Mouse (Mus musculus): ENCODE data around the gene Prune1. TPM values are rescaled to one million over a fixed set of nuclear protein-coding genes. Genes with fewer than 3 reads are reported as not detected.
A peak's percentile ranks its signal among the peaks of the same experiment; 100 is the strongest.

Gene Prune1
- total RNA-seq, 2 experiments from 2014 or later: 36.5 to 38.3 TPM

DNA sequence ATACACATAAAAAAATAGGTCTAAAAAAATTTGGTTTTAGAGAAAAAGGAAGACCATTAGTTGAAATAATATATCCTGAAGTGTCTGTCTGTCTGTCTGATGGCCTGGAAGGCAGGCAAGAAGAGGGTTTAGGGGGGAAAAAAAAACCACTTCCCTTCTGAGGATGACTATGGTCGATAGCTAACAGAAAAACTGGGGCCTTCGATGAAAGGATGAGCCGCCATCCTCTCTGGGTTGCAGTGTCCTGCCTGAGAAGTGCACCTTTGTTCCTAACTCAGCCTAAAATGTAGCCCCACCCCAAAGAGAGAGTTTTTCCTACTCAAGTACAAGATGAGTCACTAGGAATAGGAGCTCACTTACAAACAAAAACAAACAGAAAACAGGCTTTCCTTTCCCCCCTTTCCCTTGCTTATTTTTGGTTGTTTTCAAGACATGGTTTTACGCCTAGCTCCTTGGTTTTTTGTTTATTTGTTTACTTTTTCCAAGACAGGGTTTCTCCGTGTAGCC, 5.4 kb downstream of the Prune1 start:
- DNase-seq: no peak

DNA sequence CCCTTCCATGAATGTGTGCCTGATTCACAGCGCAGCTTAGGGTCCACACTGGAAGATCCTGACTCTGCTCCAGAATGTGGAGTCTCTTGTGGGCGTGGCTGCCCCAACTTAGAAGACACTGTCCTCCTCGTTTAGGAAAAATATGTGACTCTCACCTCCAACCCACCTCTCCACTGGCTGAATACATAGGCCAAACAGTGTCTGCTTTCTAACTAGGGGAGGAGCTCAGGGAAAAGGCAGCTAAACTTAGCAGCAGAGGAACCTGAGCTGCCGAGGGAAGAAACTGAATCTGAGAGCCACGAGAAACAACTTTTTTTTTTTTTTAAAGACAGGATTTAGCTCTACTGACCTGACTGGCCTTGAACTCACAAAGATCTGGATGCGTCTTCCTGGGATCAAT, 6.7 kb downstream of the Prune1 start:
- DNase-seq: peak; percentile 46

DNA sequence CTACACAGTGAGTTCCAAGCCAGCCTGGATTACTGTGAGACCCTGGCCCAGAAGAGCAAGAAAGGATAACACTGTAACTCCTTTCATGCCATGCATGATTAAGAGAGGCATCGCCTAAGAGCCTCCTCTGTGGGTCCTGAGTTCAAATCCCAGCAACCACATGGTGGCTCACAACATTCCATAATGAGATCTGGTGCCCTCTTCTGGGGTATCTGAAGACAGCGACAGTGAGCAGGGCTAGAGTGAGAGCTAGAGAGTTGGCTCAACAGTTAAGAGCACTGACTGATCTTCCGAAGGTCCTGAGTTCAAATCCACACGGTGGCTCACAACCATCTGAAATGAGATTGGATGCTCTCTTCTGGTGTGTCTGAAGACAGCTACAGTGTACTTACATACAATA, 7.4 kb downstream of the Prune1 start:
- no peak for DNase-seq

DNA sequence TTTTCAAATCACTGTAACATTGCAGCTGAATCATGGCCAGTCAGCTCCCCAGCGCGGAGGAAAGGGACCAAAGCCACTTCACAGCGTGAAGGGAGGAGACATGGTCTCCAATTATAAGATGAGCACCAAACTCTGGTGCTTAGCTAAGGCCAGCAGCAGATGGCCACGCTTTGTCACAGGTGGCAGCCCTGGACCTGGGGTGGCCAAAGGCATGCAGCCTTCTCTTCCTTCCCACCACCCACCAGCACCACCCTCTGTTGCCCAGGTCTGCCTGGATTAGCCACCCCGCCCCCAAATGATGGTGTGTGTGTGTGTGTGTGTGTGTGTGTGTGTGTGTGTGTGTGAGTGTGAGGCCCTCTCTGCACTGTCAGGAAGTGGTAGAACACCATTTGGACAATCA, 8.4 kb downstream of the Prune1 start:
- DNase-seq: no peak

DNA sequence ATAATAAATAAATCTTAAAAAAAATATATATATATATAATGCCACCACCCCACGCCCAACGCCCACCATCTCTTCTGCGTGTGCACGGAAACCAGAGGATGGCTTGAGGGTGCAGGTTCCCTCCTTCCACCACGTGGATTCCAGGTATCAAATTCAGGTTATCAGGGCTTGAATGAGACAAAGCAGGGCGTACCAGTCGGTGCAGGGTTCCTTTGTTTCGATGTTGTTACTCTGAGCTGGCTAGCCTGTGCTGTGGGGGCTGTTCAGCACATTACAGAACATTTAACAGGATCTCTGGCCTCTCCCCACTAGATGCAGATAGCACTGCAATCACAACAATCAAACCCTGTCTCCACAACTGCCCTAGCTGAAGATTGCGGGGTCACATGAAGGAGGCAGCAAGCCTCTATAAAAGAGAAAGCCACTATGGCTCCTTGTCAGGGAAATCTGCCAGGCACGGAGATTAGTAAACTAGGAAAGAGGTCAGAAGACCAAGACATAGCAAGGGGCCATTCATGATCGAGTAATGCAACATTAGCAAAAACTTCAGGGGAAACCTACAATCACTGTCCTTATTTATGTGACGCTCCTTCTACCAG, 11.0 kb downstream of the Prune1 start:
- DNase-seq: no peak

DNA sequence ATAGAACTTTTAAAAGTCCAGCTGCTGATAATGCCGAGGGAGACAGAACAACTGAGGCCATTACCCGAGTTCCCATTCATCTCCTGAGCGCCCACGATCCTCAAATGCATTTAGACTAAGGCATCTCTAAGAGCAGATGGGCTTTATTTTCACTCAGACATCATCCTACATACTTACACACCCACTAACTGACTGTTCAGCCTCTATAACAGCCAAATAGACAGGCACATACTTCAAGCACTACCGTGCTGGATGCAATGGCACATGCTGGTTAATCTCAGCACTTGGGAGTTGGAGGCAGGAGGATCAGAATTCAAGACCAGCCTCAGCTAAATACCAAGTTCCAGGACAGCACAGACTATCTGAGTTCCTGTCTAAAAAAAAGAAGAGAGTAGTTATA, 12.1 kb downstream of the Prune1 start:
- DNase-seq: no peak

DNA sequence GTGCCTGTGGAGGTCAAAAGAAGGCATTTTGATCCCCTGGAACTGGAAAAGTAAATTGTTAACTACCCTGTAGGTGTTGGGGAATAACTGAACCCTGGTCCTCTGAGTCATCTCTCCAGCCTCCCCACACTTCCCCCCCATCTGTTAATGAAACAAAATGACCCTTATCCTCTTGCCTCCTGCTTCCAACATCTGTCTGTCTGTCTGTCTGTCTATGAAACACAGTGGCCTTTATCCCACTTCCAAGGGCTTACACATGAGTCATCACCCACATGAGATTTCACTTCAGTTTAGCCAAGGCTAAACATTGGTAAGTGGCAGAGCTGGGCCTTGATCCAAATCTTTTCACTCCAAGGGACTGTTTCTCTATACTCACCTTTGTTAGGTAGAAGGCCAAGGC, 14.0 kb downstream of the Prune1 start:
- DNase-seq: no peak

DNA sequence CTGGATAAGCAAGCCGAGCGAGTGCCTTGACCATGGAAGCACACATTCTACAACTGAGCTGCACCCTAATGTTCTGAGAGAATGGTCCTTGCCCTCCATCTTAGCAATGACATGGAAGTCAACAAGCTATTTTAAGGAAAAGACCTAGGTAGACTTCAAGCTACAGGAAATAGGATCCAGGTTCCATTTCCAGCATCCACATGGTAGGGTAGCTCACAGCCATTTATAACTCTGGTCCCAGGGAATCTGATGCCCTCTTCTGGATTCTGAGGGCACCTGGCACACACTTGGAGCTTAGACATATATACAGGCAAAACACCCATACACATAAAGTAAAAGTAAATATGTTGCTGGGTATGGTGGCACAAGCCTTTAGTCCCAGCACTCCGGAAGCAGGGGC, 15.8 kb downstream of the Prune1 start:
- DNase-seq: no peak

DNA sequence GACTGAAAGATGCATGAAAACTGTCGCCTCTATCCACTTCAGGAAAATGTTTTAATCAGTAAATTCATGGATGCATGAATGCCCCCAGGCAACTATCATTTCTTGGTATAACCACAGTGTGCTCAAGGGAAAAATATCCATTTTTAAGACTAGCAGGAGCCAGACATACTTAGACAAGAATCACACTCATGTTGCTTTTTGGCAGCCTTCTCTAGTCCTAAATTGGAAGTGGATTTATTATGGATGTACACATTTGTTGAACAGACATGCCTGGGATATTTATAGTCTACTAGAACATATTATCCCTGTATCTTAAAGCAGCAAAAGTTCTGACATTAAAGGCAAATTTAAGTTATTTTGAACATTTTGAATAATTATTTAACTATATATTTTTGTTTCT, 17.2 kb downstream of the Prune1 start:
- DNase-seq: no peak

DNA sequence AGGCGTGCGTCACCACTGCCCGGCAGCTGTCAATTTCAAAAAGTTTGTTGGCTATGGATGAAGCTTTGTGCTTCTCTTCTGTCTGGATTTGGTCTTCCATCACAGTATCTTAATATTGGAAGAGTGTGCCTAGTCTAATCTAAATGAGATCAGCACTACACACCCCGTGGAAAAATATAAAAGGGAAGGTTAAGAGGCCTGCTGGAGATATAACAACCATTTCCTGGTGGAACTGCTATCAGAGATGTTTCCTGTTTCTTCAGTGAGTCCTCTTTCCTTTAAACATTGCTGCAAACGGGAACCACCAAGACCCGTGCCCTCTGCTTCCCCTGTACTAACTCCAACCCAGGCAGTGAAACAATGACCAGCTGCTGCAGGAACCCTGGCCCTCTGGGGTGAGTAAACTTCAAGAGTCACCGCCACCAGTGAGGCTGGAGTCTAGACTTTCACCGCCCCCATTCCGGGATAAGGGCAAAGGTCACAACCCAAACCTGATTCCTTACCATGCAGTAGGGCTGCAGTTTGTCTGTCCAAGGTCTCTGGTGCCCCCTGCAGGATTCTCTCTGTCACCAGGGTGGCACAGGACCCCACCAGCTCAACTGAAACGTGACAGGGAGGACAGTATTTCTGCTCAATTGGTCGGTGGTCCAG, 18.7 kb downstream of the Prune1 start:
- DNase-seq: peak; percentile 62

DNA sequence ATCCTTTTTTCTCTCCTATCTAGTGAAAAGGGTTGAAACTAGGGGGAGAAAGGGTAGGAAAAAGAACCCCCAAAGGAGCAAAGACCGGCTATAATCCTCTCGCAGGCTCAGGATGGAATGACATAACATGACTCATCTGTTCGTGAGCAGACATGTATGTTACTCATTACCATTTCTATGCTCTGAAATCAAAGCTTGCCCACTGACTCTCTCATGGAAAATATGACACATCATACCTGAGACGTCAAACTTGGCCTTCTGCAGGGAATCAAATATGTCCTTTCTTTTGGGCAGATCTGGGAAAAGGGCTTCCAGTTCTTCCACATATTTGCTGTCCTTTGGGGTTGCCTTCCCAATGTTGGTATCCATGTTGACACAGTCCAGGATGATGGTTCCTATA, 19.9 kb downstream of the Prune1 start:
- no peak for DNase-seq

DNA sequence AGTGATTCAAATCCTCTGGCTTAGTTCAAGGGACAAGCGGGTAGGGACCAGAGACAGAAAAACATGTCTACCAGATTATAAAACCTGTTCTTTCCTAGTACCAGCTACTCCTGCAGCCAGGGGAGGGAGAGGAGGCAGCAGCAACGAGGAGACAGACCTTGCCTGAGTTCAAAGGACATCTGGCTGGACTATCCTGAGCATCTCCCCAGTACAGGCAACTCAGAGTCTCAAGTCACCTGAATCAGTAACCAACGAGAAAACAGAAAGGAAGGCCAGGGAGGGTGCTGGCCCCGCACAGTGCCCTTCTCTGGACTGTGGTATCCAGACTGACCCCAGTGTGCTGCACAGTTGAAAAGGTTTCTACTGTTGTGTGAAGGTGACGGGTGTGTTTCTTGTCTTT, 24.9 kb downstream of the Prune1 start:
- DNase-seq: no peak

DNA sequence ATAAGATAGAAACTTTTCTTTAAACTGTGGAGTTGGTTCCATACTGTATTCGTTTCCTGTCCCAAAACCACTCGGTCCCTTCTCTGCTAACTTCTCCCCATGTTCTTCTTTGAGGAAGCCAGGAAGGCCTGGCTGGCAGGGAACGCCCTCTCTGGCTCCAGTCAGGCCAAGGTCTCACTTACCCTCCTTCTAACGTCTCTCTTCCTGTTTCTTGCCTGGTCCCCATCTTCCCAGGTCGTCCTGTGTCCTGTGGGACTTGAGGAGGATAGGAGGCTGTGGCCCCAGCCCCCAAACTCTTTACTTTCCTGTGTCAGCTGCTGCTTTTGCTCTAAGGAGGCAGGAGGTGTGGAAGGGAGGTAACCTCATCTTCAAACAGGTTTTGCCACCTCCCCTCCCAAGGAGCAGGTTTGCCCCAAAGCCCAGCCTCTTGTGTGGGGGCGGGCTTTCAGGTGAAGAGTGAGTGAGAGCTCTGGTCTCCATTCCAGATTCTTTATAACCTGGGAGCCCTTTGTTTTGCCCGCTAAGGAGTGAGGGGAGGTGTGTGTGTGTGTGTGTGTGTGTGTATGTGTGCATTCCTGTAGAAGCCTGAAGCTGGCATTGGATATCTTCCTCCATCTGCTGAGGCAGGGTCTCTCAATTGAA, 31.0 kb downstream of the Prune1 start, which contains the start of gene Bnipl:
Gene Bnipl, minus strand, starts transcription at position 411 of the 642 bp plus-strand sequence.
- DNase-seq: no peak

DNA sequence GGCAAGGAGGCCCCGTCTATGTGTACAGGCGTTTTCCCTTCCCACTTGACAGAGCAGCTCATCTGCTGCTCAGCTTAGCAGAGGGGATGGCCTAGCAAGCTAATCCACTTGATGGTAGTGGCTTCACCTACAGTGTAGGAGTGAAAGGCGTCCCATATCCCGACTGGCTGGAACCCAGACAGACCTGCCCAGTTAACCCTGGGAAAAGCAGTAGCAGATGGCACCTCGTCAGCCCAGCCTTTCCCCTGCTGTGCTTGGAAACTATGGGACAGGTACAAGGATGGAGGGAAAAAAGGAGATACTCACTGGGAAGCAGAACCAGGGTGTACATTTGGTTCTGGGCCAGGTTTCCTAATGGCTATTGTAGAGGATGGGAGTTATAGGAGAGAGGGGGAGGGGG, 31.5 kb downstream of the Prune1 start:
- no peak for DNase-seq

DNA sequence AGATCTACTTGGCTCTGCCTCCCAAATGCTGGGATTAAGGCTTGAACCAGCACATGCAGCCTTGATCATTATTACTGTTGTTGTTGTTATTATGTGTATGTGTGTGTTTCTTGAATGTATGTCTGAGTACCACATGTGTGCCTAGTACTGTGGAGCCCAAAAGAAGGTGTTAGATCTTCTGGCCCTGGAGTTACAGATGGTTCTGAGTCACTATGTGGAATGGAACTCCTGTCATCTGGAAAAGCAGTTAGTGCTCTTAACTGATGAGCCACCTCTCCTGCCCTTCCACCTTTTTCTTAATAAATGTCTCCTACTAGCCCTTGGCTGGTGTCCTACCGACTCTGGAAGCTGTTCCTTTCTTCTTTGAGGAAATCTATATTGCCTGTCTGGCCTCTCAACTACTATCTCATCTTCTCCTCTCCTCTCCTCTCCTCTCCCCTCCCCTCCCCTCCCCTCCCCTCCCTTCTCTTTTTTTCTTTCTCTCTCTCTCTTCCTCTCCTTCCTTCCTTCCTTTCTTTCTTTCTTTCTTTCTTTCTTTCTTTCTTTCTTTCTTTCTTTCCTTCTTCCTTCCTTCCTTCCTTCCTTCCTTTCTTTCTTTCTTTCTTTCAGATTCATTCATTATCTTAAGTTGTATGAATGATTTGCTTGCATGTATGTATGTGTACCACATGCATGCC, 34.1 kb downstream of the Prune1 start:
- no peak for DNase-seq

DNA sequence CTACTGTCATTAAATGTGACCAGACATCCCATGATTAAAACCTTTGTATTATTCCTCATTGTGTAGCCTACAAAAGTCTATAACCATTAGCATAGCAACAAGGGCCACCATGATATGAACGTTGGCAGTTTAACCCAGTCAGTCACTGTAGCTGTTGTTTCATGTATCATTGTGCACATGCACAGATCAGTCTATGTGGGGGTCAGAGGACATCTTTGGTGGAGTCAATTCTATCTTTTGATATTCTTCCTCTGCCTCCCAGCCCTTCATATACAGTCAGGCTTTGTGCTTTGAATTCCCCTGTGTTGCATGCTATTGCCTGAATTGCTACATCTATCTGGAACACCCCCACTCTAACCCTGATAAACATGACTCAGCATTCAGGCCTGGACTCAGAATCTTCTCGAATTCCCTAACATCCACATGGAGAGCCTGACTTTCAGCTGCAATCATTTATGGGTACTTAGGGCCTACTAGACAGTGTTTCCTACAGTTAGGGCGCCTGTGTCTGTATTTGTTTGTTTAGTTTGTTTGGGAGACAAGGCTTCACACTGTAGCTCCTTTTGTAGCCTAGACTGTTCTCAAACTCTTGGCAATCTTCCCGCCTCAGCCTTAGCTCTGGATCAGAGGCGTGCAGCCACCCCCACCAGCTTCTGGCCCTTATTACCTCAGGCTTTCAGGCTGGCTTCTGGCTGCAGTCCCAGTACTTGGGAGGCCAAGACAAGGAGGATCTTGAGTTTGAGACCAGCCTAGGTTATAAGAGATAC, 35.2 kb downstream of the Prune1 start:
- peak; percentile 25 for DNase-seq

DNA sequence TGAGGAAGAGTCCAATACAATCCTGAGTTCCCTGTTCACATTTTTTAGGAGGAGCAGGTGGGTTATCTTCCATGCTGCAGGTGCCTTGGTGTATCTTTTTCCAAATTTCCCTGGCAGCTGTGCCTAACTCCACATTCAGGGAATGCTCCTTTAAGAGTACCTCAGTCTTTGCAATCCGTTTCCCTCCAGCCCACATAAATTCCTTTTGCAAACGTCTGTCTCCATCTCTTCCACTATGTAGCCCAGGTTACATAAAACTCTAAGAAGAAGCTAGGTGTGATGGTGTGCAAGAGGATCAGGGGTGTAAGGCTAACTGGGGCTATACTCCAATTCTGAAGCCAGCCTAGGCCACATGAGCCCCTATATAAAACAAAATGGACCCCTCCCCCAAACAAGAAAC, 38.8 kb downstream of the Prune1 start:
- DNase-seq: no peak

DNA sequence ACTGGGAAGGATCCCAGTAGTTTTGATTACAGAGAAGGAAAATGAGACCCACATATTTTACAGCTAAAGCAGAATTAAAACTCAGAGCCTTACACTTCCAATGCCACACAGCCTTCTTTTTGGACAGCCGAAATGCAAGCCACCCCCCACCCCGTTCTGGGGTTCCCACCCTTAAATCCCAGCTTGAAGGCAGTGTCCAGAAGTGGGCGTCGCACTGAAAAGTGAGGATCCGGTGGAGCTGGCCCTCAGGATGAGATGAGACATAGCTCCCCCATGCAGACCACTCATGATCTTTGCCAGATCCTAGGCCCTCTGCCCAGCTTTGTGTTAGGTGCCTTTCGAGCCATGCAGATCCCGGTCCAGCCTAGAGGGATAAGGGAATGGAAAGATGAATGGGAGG, 40.4 kb downstream of the Prune1 start, which contains the start of gene Gm128:
Gene Gm128, minus strand, starts transcription at position 101 of the 400 bp plus-strand sequence.
- no peak for DNase-seq

DNA sequence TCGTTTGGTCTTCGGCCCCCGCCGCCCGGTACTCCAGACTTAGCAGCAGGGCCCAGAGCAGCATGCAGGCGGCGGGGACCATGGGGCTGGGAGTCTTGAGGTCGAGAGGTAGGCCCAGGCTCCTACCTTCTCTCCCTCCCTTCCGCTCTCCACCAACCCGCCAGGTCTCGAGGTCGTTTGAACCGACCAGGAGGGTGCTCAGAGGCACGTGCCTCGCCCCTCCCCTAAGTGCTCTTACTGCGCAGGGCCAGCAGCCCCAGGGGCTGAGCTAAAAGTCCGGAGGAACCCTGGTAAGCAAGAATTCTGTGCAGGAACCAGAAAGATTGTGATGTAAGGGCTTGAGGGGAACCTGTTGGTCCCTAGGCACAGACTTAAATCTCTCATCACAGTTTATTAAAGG, 41.0 kb downstream of the Prune1 start:
- no peak for DNase-seq

DNA sequence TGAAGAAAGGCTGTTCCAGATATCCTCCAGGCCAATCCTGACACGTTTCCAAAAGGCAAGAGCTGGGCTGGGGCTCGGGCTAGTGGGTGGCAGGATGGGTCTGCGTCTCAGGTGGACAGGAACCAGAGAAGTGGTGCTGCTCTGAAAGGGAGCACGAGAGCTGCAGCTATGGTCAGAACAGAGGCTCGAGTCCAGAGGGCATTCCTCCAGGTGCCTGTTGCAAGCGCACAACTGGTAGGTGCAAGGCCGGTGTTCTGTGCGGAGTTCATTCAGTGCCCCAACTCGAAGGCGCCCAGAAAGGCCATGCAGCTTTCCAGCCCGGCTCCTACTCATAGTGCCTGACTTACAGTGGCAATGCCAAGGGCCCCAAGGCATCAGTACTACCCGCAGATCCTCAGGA, 41.9 kb downstream of the Prune1 start:
- no peak for DNase-seq

DNA sequence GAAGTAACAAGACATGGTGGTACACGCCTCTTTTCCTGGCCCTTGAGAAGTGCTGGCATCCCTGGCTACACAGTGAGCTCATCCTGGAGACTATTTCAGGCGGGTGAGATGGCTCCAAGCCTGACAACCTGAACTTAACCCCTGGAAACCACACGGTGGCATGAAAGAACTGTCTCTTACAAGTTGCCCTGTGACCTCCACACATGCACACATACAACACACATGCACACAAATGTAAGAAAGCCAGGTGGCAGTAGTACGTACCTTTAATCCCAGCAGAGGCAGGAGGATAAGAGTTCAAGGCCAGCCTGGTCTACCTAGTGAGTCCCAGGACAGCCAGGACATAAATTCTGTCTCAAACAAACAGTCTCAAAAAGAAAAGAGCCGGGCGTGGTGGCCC, 42.9 kb downstream of the Prune1 start:
- no peak for DNase-seq

DNA sequence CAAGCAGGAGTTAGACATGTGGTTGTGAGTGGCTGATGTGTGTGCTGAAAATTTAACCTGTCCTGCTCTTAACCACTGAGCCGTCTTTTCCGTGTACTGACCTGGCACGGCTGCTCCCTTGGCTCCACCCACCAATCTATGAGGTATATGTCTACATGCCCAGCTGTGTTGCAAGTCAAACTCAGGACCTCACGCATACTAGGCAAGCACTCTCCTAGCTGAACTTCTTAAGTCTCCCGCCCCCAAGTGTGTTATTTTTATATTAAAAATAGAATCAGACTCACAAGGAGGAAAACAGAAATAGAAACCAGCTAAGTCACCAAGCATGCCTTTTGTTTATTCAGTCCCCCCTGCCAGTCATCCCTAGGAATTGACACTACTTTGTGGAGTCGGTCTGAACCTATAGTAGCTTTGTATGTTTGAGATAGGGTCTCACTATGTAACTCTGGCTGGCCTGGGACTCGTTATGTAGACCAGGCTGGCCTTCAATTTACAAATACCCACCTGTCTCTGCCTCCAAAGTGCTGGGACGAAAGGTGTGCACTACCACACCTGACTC, 44.3 kb downstream of the Prune1 start:
- no peak for DNase-seq

Data from gastrocnemius, postnatal 25 days (tissue).